Mouse (Mus musculus) midbrain, embryonic 14.5 days (tissue): ENCODE results near the gene Duoxa1. TPM values are rescaled to one million over a fixed set of nuclear protein-coding genes. Genes with fewer than 3 reads are reported as not detected.

Source experiments
- ATAC-seq: fragments of 200-750 bp; cut with Nextera tagmentation; 2 replicates; pipeline ENCODE4 v1.8.0; 2017; ENCODE audit warnings: moderate number of reproducible peaks, moderate library complexity; ENCODE audit not compliant: low FRiP score, low TSS enrichment
- DNase-seq: peaks from one replicate; pipeline ENCODE4 v3.0.0-alpha.2; 2015
- H3K27ac ChIP-seq: fragments of 300-500 bp; sonication (generic); replicated peaks from 2 replicates; pipeline ENCODE4 v1.5.1; 2014; ENCODE audit warnings: mild to moderate bottlenecking, low read depth, low read length, moderate library complexity
- H3K27me3 ChIP-seq: fragments of 300-500 bp; sonication (generic); 2 replicates; pipeline ENCODE4 v1.6.1; 2014; ENCODE audit warnings: low read length, control low read depth, mixed read lengths; ENCODE audit not compliant: control insufficient read depth, insufficient read depth
- H3K36me3 ChIP-seq: fragments of 300-500 bp; sonication (generic); 2 replicates; pipeline ENCODE4 v1.6.1; 2014; ENCODE audit warnings: low read length, control low read depth; ENCODE audit not compliant: control insufficient read depth, insufficient read depth
- H3K4me1 ChIP-seq: fragments of 300-500 bp; sonication (generic); 2 replicates; pipeline ENCODE4 v1.6.1; 2014; ENCODE audit warnings: mild to moderate bottlenecking, antibody characterized with exemption, low read length, control low read depth; ENCODE audit not compliant: control insufficient read depth, insufficient read depth
- H3K4me2 ChIP-seq: fragments of 300-500 bp; sonication (generic); 2 replicates; pipeline ENCODE4 v1.6.1; 2014; ENCODE audit warnings: mild to moderate bottlenecking, low read length, moderate library complexity
- H3K4me3 ChIP-seq: fragments of 300-500 bp; sonication (generic); replicated peaks from 2 replicates; pipeline ENCODE4 v1.5.1; 2014; ENCODE audit warnings: low read depth, low read length
- H3K9ac ChIP-seq: fragments of 300-500 bp; sonication (generic); replicated peaks from 2 replicates; pipeline ENCODE4 v1.6.1; 2014; ENCODE audit warnings: mild to moderate bottlenecking, low read length, moderate library complexity
- H3K9me3 ChIP-seq: fragments of 300-500 bp; sonication (generic); 2 replicates; pipeline ENCODE4 v1.6.1; 2016; ENCODE audit warnings: low read length, control low read depth, mixed read lengths; ENCODE audit not compliant: control insufficient read depth
- WGBS: fragments of 180-500 bp; shearing (Covaris S2); extraction: QIAGEN DNeasy Blood & Tissue Kit; methylation state at CpG from one replicate; pipeline ENCODE4 v1.1.7; 2014; 5-methylcytosine and 5-hydroxymethylcytosine counted together
- polyA plus RNA-seq: library from polyadenylated mRNA; unstranded; fragments of >200 nt; fragmentation: Nextera tagmentation; extraction: Ambion mirVana; gene quantifications from 2 replicates; pipeline ENCODE4 v1.2.1, GENCODE M21; 2014

The Duoxa1 gene
- 0.25 TPM in 1 of 2 replicates, not detected in the other for polyA plus RNA-seq

DNA sequence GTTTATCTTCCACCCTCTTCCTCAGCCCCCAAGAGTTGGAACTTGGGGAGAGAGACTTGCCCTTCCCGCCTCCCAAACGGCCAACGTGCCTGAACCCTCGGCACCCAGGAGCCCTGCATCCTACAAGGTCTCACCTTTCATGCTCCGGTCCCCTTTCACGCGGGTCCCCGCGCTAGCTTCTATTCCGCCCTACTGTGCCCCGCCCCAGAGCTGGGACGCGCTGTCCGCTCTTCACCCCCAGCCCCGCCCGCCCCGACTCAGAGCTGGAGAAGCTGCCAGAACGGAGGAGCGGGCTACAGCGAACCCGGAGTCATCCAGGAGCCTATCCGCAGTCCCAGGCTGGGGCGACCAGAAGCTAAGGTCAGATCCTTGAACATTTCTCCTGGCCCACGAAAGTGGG is at the start of gene Duoxa1:
Gene Duoxa1 (minus strand): TSS at position 195 of the 400 bp plus-strand sequence.
- WGBS: 3% methylated on average over 24 of the region's 24 CpGs
- Histone ChIP-seq H3K27ac (no peak within 1 kb of the TSS), H3K4me2 (peak within 1 kb of the TSS; percentile 37), H3K9me3 (no peaks in the 10 kb centered on the region), H3K4me3 (0 out of 2 replicates have a peak within 1 kb of the TSS, but pooled peaks have one; percentile 12), H3K4me1 (peaks cover 6% of the 10 kb centered on the region; the same call in 1 of the 2 replicates), H3K9ac (no peak within 1 kb of the TSS), H3K27me3 (peaks cover 24% of the 10 kb centered on the region), H3K36me3 (no peaks in the 10 kb centered on the region)
- no peak for DNase-seq
- ATAC-seq: no peak; the same call in 1 of the 2 replicates

DNA sequence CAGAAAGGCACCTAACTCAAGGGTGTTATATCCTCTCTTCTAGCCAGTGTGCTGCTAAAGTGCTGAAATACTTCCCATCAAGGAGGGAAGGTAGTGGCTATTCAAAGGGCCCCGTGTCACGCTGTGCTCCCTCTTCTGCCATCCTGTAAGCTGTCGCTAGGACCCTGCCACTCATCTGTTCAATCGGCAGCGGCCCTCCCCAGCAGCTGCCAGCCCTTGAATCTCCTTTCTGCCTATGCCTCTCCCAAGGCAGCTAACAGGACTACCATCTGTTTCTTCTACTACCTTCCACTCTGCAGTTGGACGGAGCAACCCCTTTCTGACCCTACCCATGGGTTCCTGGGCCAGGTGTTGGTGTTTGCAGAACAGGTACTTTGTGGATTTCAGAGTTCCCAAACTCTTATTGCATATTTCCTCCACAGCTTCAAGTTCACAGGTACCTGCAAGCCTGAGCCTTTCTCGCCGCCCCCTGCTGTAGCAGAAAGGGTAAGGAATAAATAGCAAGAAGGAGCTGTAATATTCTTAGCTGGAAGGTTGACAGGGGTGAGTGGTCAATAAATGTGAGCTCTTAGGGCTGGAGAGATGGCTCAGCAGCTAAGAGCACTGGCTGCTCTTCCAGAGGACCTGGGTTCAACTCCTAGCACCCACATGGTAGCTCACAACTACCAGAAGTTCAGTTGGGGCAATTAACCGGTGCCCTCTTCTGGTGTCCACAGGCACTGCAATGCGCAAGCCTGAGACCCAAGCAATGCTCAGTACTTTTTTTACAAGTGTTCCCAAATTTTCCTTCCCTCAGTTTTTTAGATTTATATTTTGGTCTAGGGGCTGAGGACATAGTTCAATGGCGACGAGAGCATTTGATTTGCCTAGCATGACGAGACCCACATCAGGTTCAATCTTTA is 49.3 kb upstream of the Duoxa1 start:
- Histone ChIP-seq H3K36me3 (peaks cover 32% of the 10 kb centered on the region), H3K27ac (no peak overlapping the region), H3K4me3 (no peak overlapping the region), H3K9me3 (no peaks in the 10 kb centered on the region), H3K27me3 (no peaks in the 10 kb centered on the region), H3K4me2 (no peak overlapping the region), H3K4me1 (peaks cover 20% of the 10 kb centered on the region), H3K9ac (no peak overlapping the region)
- 82% methylated on average over 13 of the region's 13 CpGs for WGBS
- DNase-seq: no peak
- ATAC-seq: no peak

DNA sequence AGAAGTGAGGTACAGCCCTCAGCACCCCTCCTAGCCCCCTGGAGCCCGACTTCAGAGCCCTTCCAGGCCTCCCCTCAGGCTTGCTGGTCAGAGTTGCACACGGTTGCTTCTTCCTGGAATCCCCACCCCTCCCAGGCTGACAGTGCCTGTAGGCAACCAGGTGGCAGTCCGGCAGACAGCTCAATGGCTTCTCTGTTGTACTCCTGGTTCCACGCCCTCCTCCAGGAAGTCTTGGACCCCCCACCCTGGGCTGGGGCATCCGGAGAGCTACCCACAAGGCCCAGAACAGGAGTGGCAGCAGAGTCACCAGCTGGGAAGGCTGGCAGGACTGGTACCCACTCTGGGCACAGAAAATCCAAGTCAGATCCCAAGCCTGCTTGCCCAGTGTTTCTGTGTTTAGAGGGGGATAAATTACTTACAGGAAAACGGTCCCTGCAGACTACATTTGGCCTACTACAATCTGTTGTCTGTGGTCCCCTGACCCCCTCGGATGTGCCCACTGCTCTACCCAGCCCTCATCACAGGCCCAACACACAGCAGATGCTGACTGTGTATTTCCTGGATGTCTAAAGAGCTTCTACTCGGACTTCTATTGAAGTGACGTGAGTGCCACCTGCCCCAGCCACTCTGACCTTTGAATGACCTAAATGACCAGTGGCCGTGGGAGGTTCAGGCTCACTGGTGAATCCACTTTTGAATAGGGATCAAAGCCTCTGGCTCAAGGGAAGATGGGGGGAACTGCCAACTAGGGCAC is 48.5 kb upstream of the Duoxa1 start:
- no peaks in the 10 kb centered on the region for H3K27me3 ChIP-seq
- ATAC-seq: no peak
- H3K9ac ChIP-seq: no peak overlapping the region
- WGBS: 70% methylated on average over 10 of the region's 10 CpGs
- H3K4me2 ChIP-seq: no peak overlapping the region
- no peak overlapping the region for H3K27ac ChIP-seq
- H3K4me3 ChIP-seq: no peak overlapping the region
- H3K4me1 ChIP-seq: peaks cover 12% of the 10 kb centered on the region
- peaks cover 40% of the 10 kb centered on the region for H3K36me3 ChIP-seq
- no peaks in the 10 kb centered on the region for H3K9me3 ChIP-seq
- DNase-seq: no peak

DNA sequence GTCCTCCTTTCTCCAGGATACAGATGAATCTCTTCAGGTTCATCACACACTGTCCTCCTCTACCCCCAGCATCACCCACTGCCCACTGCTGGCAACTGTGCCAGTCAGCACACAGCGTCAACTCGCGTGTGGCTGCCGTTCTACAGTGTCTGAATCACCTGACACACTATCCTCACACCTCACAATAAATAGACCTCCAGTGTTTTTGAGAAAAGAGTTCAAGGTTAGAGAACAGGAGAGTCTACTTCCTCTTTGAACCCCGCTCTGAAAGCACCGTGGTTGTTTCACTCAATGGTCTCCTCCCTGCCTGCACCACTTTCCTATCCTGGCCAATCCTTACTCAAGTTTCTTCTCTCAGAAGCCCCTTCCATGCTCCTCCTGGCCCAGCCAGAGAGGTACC is 47.7 kb upstream of the Duoxa1 start:
- no peak overlapping the region for H3K9ac ChIP-seq
- H3K9me3 ChIP-seq: no peaks in the 10 kb centered on the region
- H3K4me3 ChIP-seq: no peak overlapping the region
- H3K27me3 ChIP-seq: no peaks in the 10 kb centered on the region
- no peak for DNase-seq
- H3K27ac ChIP-seq: no peak overlapping the region
- ATAC-seq: no peak
- WGBS: 96% methylated on average over 6 of the region's 6 CpGs
- peaks cover 49% of the 10 kb centered on the region for H3K36me3 ChIP-seq
- H3K4me2 ChIP-seq: no peak overlapping the region
- peaks cover 3% of the 10 kb centered on the region; the same call in 1 of the 2 replicates for H3K4me1 ChIP-seq

DNA sequence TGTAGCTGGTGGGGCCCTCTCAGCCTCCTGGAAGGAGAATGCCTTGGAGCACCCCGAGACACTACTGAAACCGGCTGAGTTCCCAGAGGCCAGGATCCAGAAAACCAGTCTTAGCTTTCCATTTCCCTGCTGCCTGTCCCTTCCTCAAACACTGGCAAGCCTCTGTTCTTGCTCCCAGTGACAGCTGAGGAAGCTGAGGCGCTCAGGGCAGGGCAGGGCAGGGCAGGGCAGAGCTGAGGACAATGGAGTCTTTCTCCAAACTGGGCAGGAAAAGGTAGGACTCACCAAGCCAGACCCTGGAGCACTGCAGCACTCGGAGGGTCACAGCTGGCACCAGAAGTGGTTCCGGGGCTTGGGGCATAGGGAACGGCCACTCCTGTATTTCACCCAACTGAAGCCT is 46.8 kb upstream of the Duoxa1 start:
- Histone ChIP-seq H3K27ac (no peak overlapping the region), H3K4me2 (no peak overlapping the region), H3K4me1 (no peaks in the 10 kb centered on the region), H3K9me3 (no peaks in the 10 kb centered on the region), H3K36me3 (peaks cover 55% of the 10 kb centered on the region), H3K4me3 (no peak overlapping the region), H3K27me3 (no peaks in the 10 kb centered on the region), H3K9ac (no peak overlapping the region)
- DNase-seq: no peak
- 91% methylated on average over 6 of the region's 6 CpGs for WGBS
- ATAC-seq: no peak

DNA sequence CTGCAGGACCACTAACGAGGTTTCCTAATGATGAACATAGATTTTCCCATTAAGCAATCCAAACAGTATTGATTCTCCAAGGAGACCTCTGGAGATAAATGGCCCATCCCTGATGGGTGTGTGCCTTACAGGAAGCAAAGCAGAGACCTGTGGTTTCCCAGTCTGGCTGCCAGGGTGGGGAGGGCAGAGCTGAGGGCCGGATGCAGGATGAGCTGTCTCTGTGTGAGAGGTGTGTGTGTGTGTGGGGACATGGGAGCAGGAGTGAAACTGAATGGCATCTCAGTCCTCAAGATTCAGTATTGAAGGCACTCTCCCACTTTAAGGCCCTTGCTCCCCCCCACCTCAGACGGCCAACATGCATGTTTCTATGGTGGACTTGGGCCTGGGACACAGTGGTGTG is 42.7 kb upstream of the Duoxa1 start:
- no peak overlapping the region for H3K9ac ChIP-seq
- DNase-seq (no peak), ATAC-seq (no peak)
- peaks cover 30% of the 10 kb centered on the region for H3K4me1 ChIP-seq
- H3K4me3 ChIP-seq: no peak overlapping the region
- WGBS: 80% methylated on average over 3 of the region's 3 CpGs
- no peaks in the 10 kb centered on the region for H3K27me3 ChIP-seq
- no peaks in the 10 kb centered on the region for H3K9me3 ChIP-seq
- peaks cover 65% of the 10 kb centered on the region for H3K36me3 ChIP-seq
- H3K4me2 ChIP-seq: no peak overlapping the region
- no peak overlapping the region for H3K27ac ChIP-seq

DNA sequence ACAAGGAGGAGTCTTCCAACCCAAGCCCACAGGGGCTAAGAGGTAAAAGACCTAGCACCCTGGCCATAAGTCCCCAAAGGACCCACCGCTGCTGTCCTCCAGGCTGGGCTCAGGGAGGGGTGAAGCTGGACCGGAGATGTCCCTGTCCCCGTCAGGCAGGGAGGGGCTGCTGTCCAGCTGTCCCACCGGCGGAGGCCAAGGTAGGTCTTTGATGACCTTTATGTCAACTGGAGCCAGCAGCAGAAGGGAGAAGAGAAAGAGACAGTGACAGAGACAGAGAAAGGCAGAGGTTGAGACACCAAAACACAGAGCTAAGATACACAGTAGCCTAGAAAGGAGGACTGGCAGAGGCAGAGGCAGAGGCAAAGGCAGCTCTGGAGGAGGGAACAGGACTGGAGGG is 41.9 kb upstream of the Duoxa1 start:
- Histone ChIP-seq H3K27me3 (no peaks in the 10 kb centered on the region), H3K4me2 (no peak overlapping the region), H3K36me3 (peaks cover 65% of the 10 kb centered on the region), H3K4me3 (no peak overlapping the region), H3K9ac (no peak overlapping the region), H3K9me3 (no peaks in the 10 kb centered on the region), H3K4me1 (peaks cover 34% of the 10 kb centered on the region), H3K27ac (no peak overlapping the region)
- DNase-seq (no peak), ATAC-seq (no peak)
- WGBS: 87% methylated on average over 5 of the region's 5 CpGs

- WGBS: 46% methylated on average over 12 of the region's 12 CpGs
- H3K4me1 ChIP-seq: peaks cover 44% of the 10 kb centered on the region
Observed at GRCm38 (mm10) chr2:122354191-122354929, 40.8 kb upstream of the Duoxa1 start.

More at GRCm38 (mm10) chr2:122354191-122354929, 40.8 kb upstream of the Duoxa1 start:
- Histone ChIP-seq H3K27ac (peak overlapping the region; percentile 67), H3K9me3 (no peaks in the 10 kb centered on the region), H3K4me3 (no peak overlapping the region), H3K9ac (no peak overlapping the region; the same call in 1 of the 2 replicates), H3K36me3 (peaks cover 59% of the 10 kb centered on the region), H3K27me3 (no peaks in the 10 kb centered on the region), H3K4me2 (no peak overlapping the region)
- no peak for ATAC-seq
- no peak for DNase-seq
